In the genomic region with DNA sequence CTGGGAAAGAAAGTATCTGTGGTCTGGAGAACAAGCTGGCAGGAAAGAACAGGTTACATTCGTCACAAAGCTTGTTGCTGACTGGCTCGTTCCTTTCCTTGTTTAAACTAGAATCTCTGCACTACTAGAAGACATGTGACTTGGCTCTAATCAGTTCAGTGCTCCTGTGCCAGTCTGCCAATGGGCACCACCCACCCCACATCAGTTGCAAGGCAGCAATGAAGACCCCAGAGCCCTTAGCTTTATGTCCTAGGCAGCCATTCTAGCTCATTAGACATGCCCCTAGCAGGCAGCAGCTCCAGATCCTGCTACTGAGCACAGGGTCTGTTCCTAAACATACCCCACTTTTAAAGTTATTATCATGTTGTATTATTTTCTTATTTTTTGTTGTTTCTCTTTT, we compare ENCODE assay signal across 16 mouse cellular contexts. TPM values are rescaled to one million over a fixed set of nuclear protein-coding genes. Genes with fewer than 3 reads are reported as not detected.
DNase-seq lines count a peak whose midpoint lies in the region; ATAC-seq lines count a peak whose summit lies in the region.
"Had no signal": no experiment of that assay in that cellular context is flagged by ENCODE, and none has a peak within 500 bp of the region (broad histone marks: within the 10 kb centered on the region; RNA-seq: fewer than 3 reads in every experiment).

No protein-coding gene starts in this region.

- no peak overlapping the region for H3K9ac ChIP-seq in neural tube, embryonic 11.5 days (ENCODE audit: low read length)
- no peak overlapping the region for H3K9ac ChIP-seq in forebrain, embryonic 14.5 days (ENCODE audit: low read length)
- no peak overlapping the region for H3K9ac ChIP-seq in midbrain, embryonic 11.5 days (ENCODE audit: low read length)
- H3K9ac ChIP-seq: limb, embryonic 15.5 days; lung, embryonic 14.5 days had no signal

- 91% methylated on average over 2 of the region's 2 CpGs for WGBS in neural tube, embryonic 11.5 days
- WGBS in forebrain, embryonic 14.5 days, result 22% methylated on average over 2 of the region's 2 CpGs
- 88% methylated on average over 2 of the region's 2 CpGs for WGBS in midbrain, embryonic 11.5 days

- H3K9me3 ChIP-seq in neural tube, embryonic 11.5 days (ENCODE audit: control insufficient read depth, low read length), result no peaks in the 10 kb centered on the region
- H3K9me3 ChIP-seq in forebrain, embryonic 14.5 days (replicated peaks; ENCODE audit: control insufficient read depth, low read length), result no peaks in the 10 kb centered on the region
- no peaks in the 10 kb centered on the region for H3K9me3 ChIP-seq in midbrain, embryonic 11.5 days (ENCODE audit: control insufficient read depth, low read length)
- H3K9me3 ChIP-seq: limb, embryonic 15.5 days had no signal

- H3K4me1 ChIP-seq in neural tube, embryonic 11.5 days (ENCODE audit: control insufficient read depth, insufficient read depth, low read length), result peaks cover 27% of the 10 kb centered on the region
- H3K4me1 ChIP-seq in forebrain, embryonic 14.5 days (ENCODE audit: control insufficient read depth, insufficient read depth, low read length), result peaks cover 34% of the 10 kb centered on the region
- peaks cover 48% of the 10 kb centered on the region for H3K4me1 ChIP-seq in midbrain, embryonic 11.5 days (ENCODE audit: control insufficient read depth, insufficient read depth, low read length)
- H3K4me1 ChIP-seq: limb, embryonic 15.5 days had no signal

- ATAC-seq in neural tube, embryonic 11.5 days (ENCODE audit: insufficient read depth, low FRiP score, low TSS enrichment), result no peak
- no peak; the same call in 1 of the 2 replicates for ATAC-seq in forebrain, embryonic 14.5 days
- ATAC-seq in midbrain, embryonic 11.5 days (ENCODE audit: low FRiP score), result no peak
- ATAC-seq in monocyte, adult 5-6 weeks (replicated peaks; ENCODE audit: insufficient number of reproducible peaks, low FRiP score, low TSS enrichment, poor library complexity, severe bottlenecking), result no peak
- ATAC-seq: activated CD4-positive, CD25-positive, alpha-beta regulatory T cell, adult 4 months; Patski had no signal

- H3K4me2 ChIP-seq in neural tube, embryonic 11.5 days (ENCODE audit: low read depth), result no peak overlapping the region
- no peak overlapping the region; the same call in 1 of the 2 replicates for H3K4me2 ChIP-seq in forebrain, embryonic 14.5 days (ENCODE audit: low read length)
- H3K4me2 ChIP-seq in midbrain, embryonic 11.5 days, result no peak overlapping the region
- H3K4me2 ChIP-seq: limb, embryonic 15.5 days; lung, embryonic 14.5 days had no signal

- no peaks in the 10 kb centered on the region for H3K27me3 ChIP-seq in neural tube, embryonic 11.5 days (ENCODE audit: control insufficient read depth, insufficient read depth, low read length)
- no peaks in the 10 kb centered on the region for H3K27me3 ChIP-seq in forebrain, embryonic 14.5 days (replicated peaks; ENCODE audit: control insufficient read depth, insufficient read depth, low read length)
- H3K27me3 ChIP-seq in midbrain, embryonic 11.5 days (ENCODE audit: control insufficient read depth, insufficient read depth, low read length), result no peaks in the 10 kb centered on the region
- H3K27me3 ChIP-seq: limb, embryonic 15.5 days; Patski had no signal

- H3K27ac ChIP-seq in neural tube, embryonic 11.5 days (ENCODE audit: low read depth, low read length), result peak overlapping the region; percentile 68; the same call in 1 of the 2 replicates
- peak overlapping the region; percentile 88 for H3K27ac ChIP-seq in forebrain, embryonic 14.5 days (ENCODE audit: low read depth, low read length)
- H3K27ac ChIP-seq in midbrain, embryonic 11.5 days (ENCODE audit: low read depth, low read length), result peak overlapping the region; percentile 88
- H3K27ac ChIP-seq: limb, embryonic 15.5 days had no signal

- peaks cover 5% of the 10 kb centered on the region; the same call in 1 of the 2 replicates for H3K36me3 ChIP-seq in neural tube, embryonic 11.5 days (ENCODE audit: control insufficient read depth, insufficient read depth, low read length)
- peaks cover 33% of the 10 kb centered on the region for H3K36me3 ChIP-seq in forebrain, embryonic 14.5 days (ENCODE audit: control insufficient read depth, insufficient read depth, low read length)
- peaks cover 6% of the 10 kb centered on the region; the same call in 1 of the 2 replicates for H3K36me3 ChIP-seq in midbrain, embryonic 11.5 days (ENCODE audit: control insufficient read depth, insufficient read depth, low read length)

- no peak overlapping the region for H3K4me3 ChIP-seq in neural tube, embryonic 11.5 days (ENCODE audit: low read depth, low read length)
- H3K4me3 ChIP-seq in forebrain, embryonic 14.5 days (ENCODE audit: low read depth, low read length), result no peak overlapping the region
- H3K4me3 ChIP-seq in midbrain, embryonic 11.5 days (ENCODE audit: low read depth, low read length), result no peak overlapping the region
- H3K4me3 ChIP-seq: limb, embryonic 15.5 days had no signal

- DNase-seq in neural tube, embryonic 11.5 days (ENCODE audit: low spot score), result no peak
- DNase-seq in neural tube, embryonic 10.5 days (ENCODE audit: extremely low spot score, low spot score), result no peak
- DNase-seq in forebrain, embryonic 14.5 days (ENCODE audit: low spot score), result peak; percentile 44
- DNase-seq in midbrain, embryonic 11.5 days (ENCODE audit: low spot score, missing footprints), result peak; percentile 86
- DNase-seq in cerebellum, postnatal 10 days, result no peak
- no peak for DNase-seq in spleen, adult 12 weeks (ENCODE audit: low spot score)
- DNase-seq: adrenal gland, postnatal 14 days; cerebellum, adult 9-10 months; kidney, adult 8-10 months; layer of hippocampus, postnatal 36 days; lung, embryonic 14.5 days; lung, postnatal 4 days had no signal

RNA-seq across cellular contexts. Expression of a gene that starts 59.9 kb away (rescaled TPM):
- polyA plus RNA-seq in neural tube, embryonic 11.5 days (2014; fragmentation: Nextera tagmentation; extraction: Ambion mirVana), result 352 and 360 TPM in 2 replicates
- 328 and 382 TPM in 2 replicates for polyA plus RNA-seq in forebrain, embryonic 14.5 days (2014; fragmentation: Nextera tagmentation; extraction: Ambion mirVana)
- 345 and 351 TPM in 2 replicates for polyA plus RNA-seq in midbrain, embryonic 11.5 days (2014; fragmentation: Nextera tagmentation; extraction: Ambion mirVana)
- 165 to 226 TPM (median 206 TPM) in 3 replicates for total RNA-seq in monocyte, adult 5-6 weeks (2017)

Comparison
In these comparisons a context has a peak if more than half of its experiments do, and no peak if none do; other contexts are left out.
1. DNase-seq: peak in forebrain, embryonic 14.5 days (single experiment) and midbrain, embryonic 11.5 days (single experiment); none in neural tube, embryonic 11.5 days (single experiment), neural tube, embryonic 10.5 days (single experiment), cerebellum, postnatal 10 days (0 of 2) and spleen, adult 12 weeks (single experiment).
2. Peak in every context shown above with its lines, with median percentiles within 50 percentile points of each other: H3K27ac ChIP-seq.